Mouse (Mus musculus): ENCODE measurements around the gene Ankrd27.

Gene Ankrd27

GRCm38 (mm10) chr7:35646317-35647081 is 60.5 kb downstream of the Ankrd27 start:
- peak in 1 of 2 experiments; percentile 13 for DNase-seq

GRCm38 (mm10) chr7:35647101-35647698 is 61.2 kb downstream of the Ankrd27 start, which contains the start of gene Pdcd5:
TSS of gene Pdcd5 (minus strand) at chr7:35647521.
- peak; percentile 95 to 96 for DNase-seq

DNA sequence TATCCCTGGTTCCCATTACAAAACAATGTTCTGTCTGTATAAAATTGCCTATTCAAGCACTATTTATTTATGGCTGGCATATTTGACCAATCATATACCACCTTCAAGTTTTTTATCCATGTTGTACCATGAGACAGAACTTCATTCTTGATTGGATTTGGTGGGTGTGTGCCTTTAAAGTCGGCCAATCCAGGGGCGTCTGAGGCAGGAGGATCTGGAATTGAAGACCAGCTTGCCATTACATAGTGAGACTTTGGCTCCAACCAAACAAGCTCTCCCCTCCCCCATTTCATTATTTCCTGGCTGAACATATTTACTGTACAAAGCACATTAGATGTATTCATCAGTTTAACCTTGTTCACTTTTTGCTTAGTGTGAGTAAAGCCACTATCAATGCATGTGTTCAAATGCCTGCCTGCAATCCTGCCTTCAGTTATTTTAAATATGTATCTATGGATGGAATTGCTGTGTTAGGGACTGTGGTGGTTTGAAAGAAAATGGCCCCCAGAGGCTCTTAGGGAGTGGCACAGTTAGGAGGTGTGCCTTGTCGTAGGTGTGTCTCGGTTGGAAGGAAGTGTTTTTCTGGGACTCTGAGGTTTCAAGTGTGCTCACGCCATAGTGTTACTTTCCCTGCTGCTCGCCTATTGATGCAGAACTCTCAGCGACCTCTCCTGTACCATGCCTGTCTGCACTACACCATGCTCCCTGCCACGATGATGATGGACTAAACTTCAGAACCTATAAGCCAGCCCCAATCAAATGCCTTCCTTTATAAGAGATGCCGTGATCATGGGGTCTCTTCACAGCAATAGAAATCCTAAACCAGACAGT is 62.4 kb downstream of the Ankrd27 start:
- no peak for DNase-seq

GRCm38 (mm10) chr7:35649071-35649470 is 63.0 kb downstream of the Ankrd27 start:
- DNase-seq, result peak; percentile 46 to 48

GRCm38 (mm10) chr7:35650716-35651410 is 64.8 kb downstream of the Ankrd27 start:
- DNase-seq, result no peak

GRCm38 (mm10) chr7:35651583-35652270 is 65.7 kb downstream of the Ankrd27 start:
- DNase-seq, result no peak

DNA sequence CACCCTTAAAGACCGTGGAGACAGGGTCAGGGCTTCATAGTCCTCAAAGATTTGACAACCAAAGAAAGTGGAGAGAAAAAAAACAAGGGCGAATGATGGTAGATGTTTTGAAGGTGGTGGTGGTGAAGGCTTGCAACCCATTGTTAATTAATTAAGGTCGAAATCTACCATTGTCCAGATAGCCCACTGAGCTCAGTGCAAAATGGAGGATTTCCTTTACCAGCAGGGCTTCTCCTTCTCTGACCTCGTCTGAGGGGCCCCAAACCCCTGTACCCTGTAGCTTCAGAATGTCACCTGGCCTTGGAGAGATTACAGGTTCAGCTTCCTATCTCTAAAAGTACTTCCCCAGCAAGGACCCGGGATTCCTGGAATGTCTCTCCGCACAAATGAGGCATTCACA is 71.8 kb downstream of the Ankrd27 start:
- no peak for DNase-seq

GRCm38 (mm10) chr7:35659173-35659572 is 73.1 kb downstream of the Ankrd27 start:
- DNase-seq, result no peak

DNA sequence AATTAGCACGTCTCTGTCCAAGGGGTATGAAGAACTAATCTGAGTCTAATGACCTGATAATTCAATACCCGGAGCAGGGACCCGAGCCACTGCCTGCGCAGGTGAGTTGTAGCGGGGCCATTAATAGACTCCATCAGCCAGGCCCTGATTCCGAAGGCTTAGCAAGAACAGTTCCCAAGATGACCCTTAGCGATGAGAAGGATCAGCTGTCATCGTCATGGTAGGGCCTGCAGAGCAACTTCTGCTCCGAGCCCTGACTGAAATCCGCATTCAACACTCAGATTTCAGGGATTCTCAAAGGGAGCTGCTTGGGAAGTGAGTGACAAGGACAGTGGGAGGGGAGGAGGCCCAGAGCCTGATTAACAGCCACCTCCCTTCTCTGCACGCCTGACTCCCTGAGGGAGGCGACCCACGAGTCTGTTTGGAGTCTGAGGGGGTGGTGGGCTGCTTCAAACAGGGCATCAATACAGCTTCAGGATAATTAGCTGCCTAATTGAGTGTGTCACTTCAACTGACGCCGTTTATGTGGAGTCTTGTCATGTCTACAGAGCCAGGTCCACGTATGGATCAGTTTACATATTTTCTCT is 77.8 kb downstream of the Ankrd27 start:
- no peak for DNase-seq

DNA sequence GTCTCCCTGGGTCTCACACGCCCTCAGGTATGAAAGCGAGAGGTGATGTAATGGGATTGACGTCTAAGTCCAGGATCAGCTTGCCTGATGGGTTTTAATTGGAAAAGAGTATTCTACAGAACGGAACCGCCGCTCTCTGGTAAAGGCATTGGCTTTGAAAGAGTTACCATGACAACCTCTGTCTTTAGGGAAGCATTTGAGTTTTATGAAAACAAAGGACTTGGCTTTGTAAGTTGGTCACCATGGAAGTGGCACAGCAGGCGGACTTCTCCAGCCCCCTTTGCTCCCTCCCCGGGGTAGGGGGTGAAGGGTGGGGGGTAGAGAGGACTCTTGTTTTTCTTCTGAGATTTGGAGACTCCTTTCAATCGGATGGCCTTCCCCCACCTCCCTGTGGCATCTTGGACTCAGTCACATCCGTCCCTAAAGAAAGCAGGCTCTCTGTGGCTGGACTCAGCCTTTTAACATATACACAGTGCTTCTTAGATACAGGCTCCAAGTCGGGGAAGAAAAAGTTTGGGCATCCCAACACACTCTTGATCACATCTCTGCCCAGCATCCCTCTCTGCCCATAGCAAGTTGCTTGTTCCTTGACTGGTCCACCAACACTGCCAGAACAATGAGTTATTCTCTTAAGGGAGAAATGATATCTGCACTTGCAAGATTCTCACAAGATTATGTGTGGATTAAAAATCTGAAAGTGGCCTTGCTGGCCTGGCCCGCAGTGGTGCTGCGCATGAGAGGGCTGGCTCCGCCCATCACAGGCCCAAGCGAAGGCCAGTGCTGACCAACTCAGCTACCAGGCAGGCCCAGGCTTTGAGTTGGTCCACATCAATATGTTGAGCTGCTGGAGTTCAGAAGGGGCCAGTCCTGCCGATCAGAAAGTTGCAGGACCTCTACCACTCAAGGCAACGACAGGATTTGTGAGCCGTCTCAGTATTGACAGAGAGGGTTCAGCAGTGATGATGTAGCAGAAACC is 82.3 kb downstream of the Ankrd27 start:
- DNase-seq, result no peak

- no peak for DNase-seq
These were observed 92.9 kb downstream of the Ankrd27 start for GRCm38 (mm10) chr7:35678976-35679375.

DNA sequence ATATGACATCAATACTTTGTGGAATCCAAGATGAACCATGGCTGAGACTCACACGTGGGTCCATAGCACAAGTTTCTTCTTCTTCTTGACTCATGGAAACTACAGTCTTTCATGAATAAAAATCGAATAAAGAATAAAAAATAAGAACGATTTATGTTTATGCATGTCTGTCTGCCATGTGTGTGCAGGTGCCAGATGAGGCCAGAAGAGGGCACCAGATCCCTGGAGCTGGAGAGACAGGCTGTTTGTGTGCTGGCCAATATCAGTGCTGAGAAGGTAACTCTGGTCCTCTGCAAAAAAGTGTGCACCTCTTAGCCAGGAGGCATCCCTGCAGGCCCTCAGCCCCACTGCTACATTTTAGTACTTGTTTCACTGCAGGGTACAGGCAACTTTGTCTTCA is 95.5 kb downstream of the Ankrd27 start:
- DNase-seq, result no peak

GRCm38 (mm10) chr7:35683409-35684122 is 97.5 kb downstream of the Ankrd27 start:
- DNase-seq, result no peak

DNA sequence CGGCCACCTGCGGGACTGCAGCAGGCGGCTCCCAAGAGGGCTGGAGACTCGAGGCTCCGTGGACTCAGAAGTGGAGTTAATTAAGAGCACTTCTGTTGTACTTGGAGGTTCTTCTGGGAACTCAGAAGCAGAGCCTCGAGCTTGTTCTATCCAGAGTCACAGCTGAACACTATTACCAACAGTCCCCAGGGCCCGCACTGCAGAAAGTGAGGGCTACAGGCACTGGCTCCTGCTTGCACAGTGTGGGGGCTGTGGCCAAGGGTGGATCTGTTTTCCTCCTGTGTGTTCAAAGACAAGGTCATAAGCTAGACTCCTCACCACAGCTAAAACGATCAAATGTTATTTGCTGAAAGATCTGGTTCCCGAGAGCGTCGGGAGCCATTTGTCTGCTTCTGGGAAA is 100.2 kb downstream of the Ankrd27 start:
- DNase-seq, result peak; percentile 9 to 17

GRCm38 (mm10) chr7:35686756-35687155 is 100.7 kb downstream of the Ankrd27 start:
- DNase-seq, result peak; percentile 36 to 50

- DNase-seq, result peak; percentile 26 to 27
These were observed 101.2 kb downstream of the Ankrd27 start for GRCm38 (mm10) chr7:35687229-35687628.

DNA sequence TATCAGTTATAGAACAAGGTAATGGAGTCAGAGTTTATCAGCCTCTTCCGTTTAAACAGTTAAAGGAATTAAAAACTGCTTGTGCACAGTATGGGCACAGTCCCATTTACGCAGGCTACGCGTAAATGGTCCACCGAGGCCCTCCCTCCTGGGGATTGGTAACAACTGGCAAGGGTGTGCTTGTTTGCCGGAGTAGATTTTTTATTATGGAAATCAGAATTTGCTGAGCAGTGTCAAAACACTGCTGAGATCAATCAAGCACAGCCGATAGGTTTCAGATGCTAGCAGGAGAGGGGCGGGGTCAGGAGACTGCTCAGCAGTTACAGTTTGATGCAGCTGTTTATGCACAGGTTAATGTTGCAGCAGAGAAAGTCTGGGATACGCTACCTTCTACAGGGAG is 102.2 kb downstream of the Ankrd27 start:
- no peak for DNase-seq
